ENCODE assay signal across 11 mouse cellular contexts in the genomic region with DNA sequence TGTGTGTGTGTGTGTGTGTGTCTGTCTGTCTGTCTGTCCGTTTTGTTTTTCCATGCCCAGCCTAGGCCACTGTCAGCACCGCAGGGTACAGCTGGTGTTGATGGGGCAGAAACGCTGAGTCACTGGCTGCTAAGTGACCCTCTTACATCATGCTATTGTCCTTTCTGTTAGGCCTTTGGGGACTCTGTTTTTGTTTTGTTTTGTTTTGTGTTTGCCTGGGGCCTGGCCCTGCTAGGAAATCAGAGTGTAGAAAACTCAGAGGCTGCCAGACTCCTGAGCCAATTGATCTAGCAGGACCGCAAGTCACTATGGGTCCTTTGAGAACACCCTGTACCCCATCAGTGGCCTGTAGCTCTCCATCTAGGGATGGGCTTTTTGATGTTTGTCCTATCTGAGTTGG. TPM values are rescaled to one million over a fixed set of nuclear protein-coding genes. Genes with fewer than 3 reads are reported as not detected.
DNase-seq lines count a peak whose midpoint lies in the region; ATAC-seq and TF ChIP-seq lines count a peak whose summit lies in the region.
"Had no signal": no experiment of that assay in that cellular context is flagged by ENCODE, and none has a peak within 500 bp of the region (broad histone marks: within the 10 kb centered on the region; RNA-seq: fewer than 3 reads in every experiment).

No protein-coding gene starts in this region.

- DNase-seq in adrenal gland, postnatal 36 days, result peak; percentile 47 to 59
- no peak for DNase-seq in adrenal gland, postnatal 25 days
- peak; percentile 71 for DNase-seq in layer of hippocampus, adult 9-11 months
- no peak for DNase-seq in layer of hippocampus, postnatal 14 days (ENCODE audit: low spot score in 2 of 2)
- peak; percentile 73 for DNase-seq in lung, postnatal 25 days (ENCODE audit: low spot score)
- no peak for DNase-seq in thymus, postnatal 14 days
- DNase-seq: cerebellum, postnatal 36 days had no signal

- no peak for ATAC-seq in monocyte, adult 5-6 weeks (replicated peaks; ENCODE audit: insufficient number of reproducible peaks, low FRiP score, low TSS enrichment, poor library complexity, severe bottlenecking)

- H3K27ac ChIP-seq in embryonic fibroblast, embryonic 13.5 days (ENCODE audit: insufficient read depth, low read length), result peak overlapping the region; percentile 47
- H3K27ac ChIP-seq: forebrain, embryonic 12.5 days; hindbrain, embryonic 12.5 days had no signal

- H3K4me3 ChIP-seq in embryonic fibroblast, embryonic 13.5 days (ENCODE audit: insufficient read depth, low read length), result no peak overlapping the region
- H3K4me3 ChIP-seq: forebrain, embryonic 12.5 days; hindbrain, embryonic 12.5 days had no signal

- peaks cover 6% of the 10 kb centered on the region; the same call in 1 of the 2 replicates for H3K4me1 ChIP-seq in embryonic fibroblast, embryonic 13.5 days (ENCODE audit: control insufficient read depth, insufficient read depth, low read length)
- H3K4me1 ChIP-seq: hindbrain, embryonic 12.5 days had no signal

- TF ChIP-seq CTCF in embryonic fibroblast, embryonic 13.5 days (IDR thresholded peaks at IDR 0.05; ENCODE audit: borderline replicate concordance, insufficient read depth, low read length), result no peak

- TF ChIP-seq POLR2A in embryonic fibroblast, embryonic 13.5 days (IDR thresholded peaks at IDR 0.05; ENCODE audit: low read depth, low read length), result no peak

RNA-seq across cellular contexts. Expression of a gene that starts 59.9 kb away (rescaled TPM):
- total RNA-seq in adrenal gland, postnatal 36 days (2021), result 10 to 100 TPM; 37.0 to 43.5 TPM
- total RNA-seq in adrenal gland, postnatal 25 days (2021), result 38.1 and 41.6 TPM in 2 replicates
- total RNA-seq in layer of hippocampus, postnatal 14 days (2021), result 10 to 100 TPM; 27.9 to 28.5 TPM
- polyA plus RNA-seq in embryonic fibroblast, embryonic 13.5 days (2011; ENCODE audit: insufficient read length, low read depth, missing spikeins), result 85.9 and 93.0 TPM in 2 replicates
- total RNA-seq in monocyte, adult 5-6 weeks (2017), result 47.6 to 87.5 TPM (median 56.5 TPM) in 3 replicates

Comparison
In these comparisons a context has a peak if more than half of its experiments do, and no peak if none do; other contexts are left out.
1. DNase-seq: peak in adrenal gland, postnatal 36 days (2 of 2), layer of hippocampus, adult 9-11 months (single experiment) and lung, postnatal 25 days (single experiment); none in adrenal gland, postnatal 25 days (single experiment), layer of hippocampus, postnatal 14 days (0 of 2) and thymus, postnatal 14 days (single experiment).